Mouse (Mus musculus) layer of hippocampus, postnatal 36 days (tissue): Measurements from ENCODE around the gene Ppp4r4. TPM values are rescaled to one million over a fixed set of nuclear protein-coding genes. Genes with fewer than 3 reads are reported as not detected.
"Not testable (repeated sequence)": the region's sequence is repeated elsewhere in the genome, so short reads cannot be mapped to it uniquely, and the experiment has no call there.

Experiments
- DNase-seq, 2 experiments: peaks; one replicate each; pipeline ENCODE4 v3.0.0; 2022
- total RNA-seq, 2 experiments: library from RNA; stranded (reverse); gene quantifications; 2 replicates each; pipeline ENCODE4 v1.2.3; 2021

Ppp4r4 gene
- total RNA-seq, 2 experiments from 2014 or later = 49.2 to 49.3 TPM

- DNase-seq = no peak
Observed at GRCm38 (mm10) chr12:103540429-103540828, 8.3 kb downstream of the Ppp4r4 start.

- no peak for DNase-seq
Observed at GRCm38 (mm10) chr12:103543351-103543750, 11.3 kb downstream of the Ppp4r4 start.

GRCm38 (mm10) chr12:103544213-103544612 is 12.1 kb downstream of the Ppp4r4 start:
- no peak for DNase-seq

GRCm38 (mm10) chr12:103547438-103547837 is 15.4 kb downstream of the Ppp4r4 start:
- no peak for DNase-seq

- no peak for DNase-seq
Observed at GRCm38 (mm10) chr12:103548526-103548925, 16.4 kb downstream of the Ppp4r4 start.

GRCm38 (mm10) chr12:103550047-103550446 is 18.0 kb downstream of the Ppp4r4 start:
- DNase-seq = no peak

GRCm38 (mm10) chr12:103551422-103551821 is 19.3 kb downstream of the Ppp4r4 start:
- no peak for DNase-seq

GRCm38 (mm10) chr12:103552506-103552905 is 20.4 kb downstream of the Ppp4r4 start:
- no peak for DNase-seq

GRCm38 (mm10) chr12:103553497-103553896 is 21.4 kb downstream of the Ppp4r4 start:
- no peak for DNase-seq

GRCm38 (mm10) chr12:103556856-103557255 is 24.8 kb downstream of the Ppp4r4 start:
- DNase-seq = no peak

GRCm38 (mm10) chr12:103564726-103565125 is 32.6 kb downstream of the Ppp4r4 start:
- DNase-seq = no peak

GRCm38 (mm10) chr12:103565151-103565550 is 33.1 kb downstream of the Ppp4r4 start:
- no peak for DNase-seq

- no peak for DNase-seq
Observed at GRCm38 (mm10) chr12:103567129-103567528, 35.0 kb downstream of the Ppp4r4 start.

- DNase-seq = no peak
Observed at GRCm38 (mm10) chr12:103569690-103570089, 37.6 kb downstream of the Ppp4r4 start.

GRCm38 (mm10) chr12:103578148-103578547 is 46.1 kb downstream of the Ppp4r4 start:
- not testable (repeated sequence) for DNase-seq

GRCm38 (mm10) chr12:103583771-103584170 is 51.7 kb downstream of the Ppp4r4 start:
- peak in 1 of 2 experiments; percentile 18 for DNase-seq

GRCm38 (mm10) chr12:103598411-103598810 is 66.3 kb downstream of the Ppp4r4 start:
- no peak for DNase-seq

GRCm38 (mm10) chr12:103600364-103600763 is 68.3 kb downstream of the Ppp4r4 start:
- no peak for DNase-seq

- DNase-seq = no peak
Observed at GRCm38 (mm10) chr12:103601839-103602238, 69.8 kb downstream of the Ppp4r4 start.

- DNase-seq = no peak
Observed at GRCm38 (mm10) chr12:103615141-103615540, 83.1 kb downstream of the Ppp4r4 start.

GRCm38 (mm10) chr12:103615734-103616133 is 83.7 kb downstream of the Ppp4r4 start:
- no peak for DNase-seq

- DNase-seq = no peak
Observed at GRCm38 (mm10) chr12:103616860-103617261, 84.8 kb downstream of the Ppp4r4 start.

GRCm38 (mm10) chr12:103631203-103631612 is 99.1 kb downstream of the Ppp4r4 start, which contains the start of gene Serpina10:
Gene Serpina10, minus strand, starts transcription at chr12:103631444.
- DNase-seq = no peak

- no peak for DNase-seq
Observed at GRCm38 (mm10) chr12:103634430-103634829, 102.3 kb downstream of the Ppp4r4 start.

GRCm38 (mm10) chr12:103635846-103636245 is 103.8 kb downstream of the Ppp4r4 start:
- no peak for DNase-seq
